Mouse (Mus musculus) left cerebral cortex, postnatal 10 days (tissue): ENCODE data around the gene Ccdc87. TPM values are rescaled to one million over a fixed set of nuclear protein-coding genes. Genes with fewer than 3 reads are reported as not detected.
"Not testable (repeated sequence)": the region's sequence is repeated elsewhere in the genome, so short reads cannot be mapped to it uniquely, and the experiment has no call there.

Source experiments
- DNase-seq, 2 experiments: peaks; one replicate each; pipeline ENCODE4 v3.0.0; 2021 to 2022; ENCODE audit warnings: low spot score in 2 of 2, mixed read lengths in 1 of 2; ENCODE audit errors: extremely low spot score in 1 of 2
- intact Hi-C: fragments of 180-260 bp; cut with DNase I; formaldehyde crosslinking; loops from one replicate; pipeline ENCODE4 v1.15.1; 2025
- total RNA-seq, 2 experiments: library from RNA; stranded (reverse); gene quantifications; 2 replicates each; pipeline ENCODE4 v1.2.3; 2021

Ccdc87 gene
- total RNA-seq, 2 experiments from 2014 or later: 2.4 to 2.9 TPM

- intact Hi-C loops: no loop called here
- no peak for DNase-seq
These were observed 5.2 kb upstream of the Ccdc87 start for GRCm38 (mm10) chr19:4833977-4834376.

GRCm38 (mm10) chr19:4836096-4836495, 3.1 kb upstream of the Ccdc87 start:
- intact Hi-C loops: no loop called here
- DNase-seq: no peak

- DNase-seq: no peak
- intact Hi-C loops: no loop called here
These were observed 2.1 kb upstream of the Ccdc87 start for GRCm38 (mm10) chr19:4837049-4837448.

- intact Hi-C loops: no loop called here
- no peak for DNase-seq
These were observed 533 bp upstream of the Ccdc87 start for GRCm38 (mm10) chr19:4838526-4839140.

- intact Hi-C loops: no loop called here
- DNase-seq: no peak
These were observed 1.7 kb downstream of the Ccdc87 start for GRCm38 (mm10) chr19:4840848-4841247.

- no peak for DNase-seq
- intact Hi-C loops: no loop called here
These were observed 3.4 kb downstream of the Ccdc87 start for GRCm38 (mm10) chr19:4842611-4843010.

GRCm38 (mm10) chr19:4845846-4846245, 6.7 kb downstream of the Ccdc87 start:
- DNase-seq: no peak
- intact Hi-C loops: loop anchor here (5.0 kb wide), 1 partner anchor 89 kb away; the partner anchor contains the start of gene Rbm4b

GRCm38 (mm10) chr19:4847490-4847889, 8.3 kb downstream of the Ccdc87 start:
- DNase-seq: no peak
- intact Hi-C loops: loop anchor here (5.0 kb wide), 1 partner anchor 90 kb away; the partner anchor contains the start of gene Rbm4b

- intact Hi-C loops: loop anchor here (5.0 kb wide), 1 partner anchor 92 kb away; the partner anchor contains the start of gene Rbm4b
- DNase-seq: no peak
These were observed 10.6 kb downstream of the Ccdc87 start for GRCm38 (mm10) chr19:4849800-4850199.

- DNase-seq: no peak
- intact Hi-C loops: no loop called here
These were observed 11.1 kb downstream of the Ccdc87 start for GRCm38 (mm10) chr19:4850281-4850680.

- peak; percentile 90 to 93 for DNase-seq
- intact Hi-C loops: no loop called here
These were observed 15.6 kb downstream of the Ccdc87 start, which contains the start of gene Ctsf for GRCm38 (mm10) chr19:4854552-4855469. Gene Ctsf, plus strand, starts transcription at chr19:4855130.

GRCm38 (mm10) chr19:4855470-4855820, 16.3 kb downstream of the Ccdc87 start:
- intact Hi-C loops: no loop called here
- DNase-seq: no peak

- DNase-seq: no peak
- intact Hi-C loops: no loop called here
These were observed 16.8 kb downstream of the Ccdc87 start for GRCm38 (mm10) chr19:4855951-4856350.

GRCm38 (mm10) chr19:4859081-4859480, 19.9 kb downstream of the Ccdc87 start:
- intact Hi-C loops: no loop called here
- DNase-seq: no peak

- intact Hi-C loops: no loop called here
- no peak for DNase-seq
These were observed 23.9 kb downstream of the Ccdc87 start for GRCm38 (mm10) chr19:4863048-4863447.

GRCm38 (mm10) chr19:4865147-4865546, 26.0 kb downstream of the Ccdc87 start:
- intact Hi-C loops: no loop called here
- peak in 1 of 2 experiments; percentile 73 for DNase-seq

GRCm38 (mm10) chr19:4874613-4875012, 35.4 kb downstream of the Ccdc87 start:
- DNase-seq, intact Hi-C loops: not testable (repeated sequence)

GRCm38 (mm10) chr19:4876241-4876640, 37.1 kb downstream of the Ccdc87 start:
- no peak for DNase-seq
- intact Hi-C loops: no loop called here

GRCm38 (mm10) chr19:4876755-4877154, 37.6 kb downstream of the Ccdc87 start:
- intact Hi-C loops: no loop called here
- DNase-seq: no peak

- intact Hi-C loops: no loop called here
- DNase-seq: no peak
These were observed 38.6 kb downstream of the Ccdc87 start, which contains the start of gene Actn3 for GRCm38 (mm10) chr19:4877785-4878184. Gene Actn3, minus strand, starts transcription at chr19:4877909.
